ENCODE assay signal across 8 mouse cellular contexts in genomic region chr9:57158013-57158470, GRCm38 (mm10). TPM values are rescaled to one million over a fixed set of nuclear protein-coding genes. Genes with fewer than 3 reads are reported as not detected.
A peak's percentile ranks its signal among the peaks of the same experiment; 100 is the strongest.
DNase-seq lines count a peak whose midpoint lies in the region; ATAC-seq and TF ChIP-seq lines count a peak whose summit lies in the region.

Gene Commd4 (minus strand): TSS chr9:57158331.

- H3K4me2 ChIP-seq in embryonic facial prominence, embryonic 13.5 days, result peak within 1 kb of the TSS; percentile 95
- peak within 1 kb of the TSS; percentile 84 for H3K4me2 ChIP-seq in limb, embryonic 12.5 days
- H3K4me2 ChIP-seq in midbrain, embryonic 15.5 days, result peak within 1 kb of the TSS; percentile 83

- no peak within 1 kb of the TSS for H3K27ac ChIP-seq in embryonic facial prominence, embryonic 13.5 days
- no peak within 1 kb of the TSS for H3K27ac ChIP-seq in kidney, adult 2 months (ENCODE audit: insufficient read depth, low read depth, low read length)
- H3K27ac ChIP-seq in limb, embryonic 12.5 days, result no peak within 1 kb of the TSS
- H3K27ac ChIP-seq in midbrain, embryonic 15.5 days, result peak within 1 kb of the TSS; percentile 77
- peak within 1 kb of the TSS; percentile 28 for H3K27ac ChIP-seq in spleen, adult 2 months (ENCODE audit: insufficient read depth, low read length)

- under 1% methylated on average over 24 of the region's 24 CpGs for WGBS in embryonic facial prominence, embryonic 13.5 days
- under 1% methylated on average over 24 of the region's 24 CpGs for WGBS in kidney, adult 2 months
- WGBS in limb, embryonic 12.5 days, result 0% methylated on average over 24 of the region's 24 CpGs
- WGBS in midbrain, embryonic 15.5 days, result under 1% methylated on average over 24 of the region's 24 CpGs
- under 1% methylated on average over 24 of the region's 24 CpGs for WGBS in spleen, adult 2 months

- H3K27me3 ChIP-seq in embryonic facial prominence, embryonic 13.5 days, result no peaks in the 10 kb centered on the region; the same call in 1 of the 2 replicates
- no peaks in the 10 kb centered on the region for H3K27me3 ChIP-seq in kidney, adult 2 months (replicated peaks; ENCODE audit: control insufficient read depth, insufficient read depth, low read length)
- H3K27me3 ChIP-seq in limb, embryonic 12.5 days, result no peaks in the 10 kb centered on the region
- no peaks in the 10 kb centered on the region for H3K27me3 ChIP-seq in midbrain, embryonic 15.5 days (replicated peaks)
- no peaks in the 10 kb centered on the region for H3K27me3 ChIP-seq in spleen, adult 2 months (ENCODE audit: control insufficient read depth, insufficient read depth, low read length)

- no peak for TF ChIP-seq CTCF in kidney, adult 2 months (conservative IDR thresholded peaks at IDR 0.05; ENCODE audit: insufficient read depth, insufficient read length, low read depth, low read length)
- TF ChIP-seq CTCF in spleen, adult 2 months (IDR thresholded peaks at IDR 0.05; ENCODE audit: extremely low read depth, insufficient read depth, insufficient read length, insufficient replicate concordance), result no peak

- no peak for TF ChIP-seq POLR2A in kidney, adult 2 months (IDR thresholded peaks at IDR 0.05; ENCODE audit: low read depth, low read length)
- TF ChIP-seq POLR2A in spleen, adult 2 months (IDR thresholded peaks at IDR 0.05; ENCODE audit: low read depth, low read length), result no peak

- H3K36me3 ChIP-seq in embryonic facial prominence, embryonic 13.5 days, result peaks cover 17% of the 10 kb centered on the region
- H3K36me3 ChIP-seq in kidney, adult 2 months (ENCODE audit: control insufficient read depth, insufficient read depth, low read length), result no peaks in the 10 kb centered on the region
- peaks cover 21% of the 10 kb centered on the region; the same call in 1 of the 2 replicates for H3K36me3 ChIP-seq in limb, embryonic 12.5 days
- 0 out of 2 replicates have a peak, but pooled peaks cover 8% of the 10 kb centered on the region for H3K36me3 ChIP-seq in midbrain, embryonic 15.5 days (replicated peaks)
- peaks cover 8% of the 10 kb centered on the region for H3K36me3 ChIP-seq in spleen, adult 2 months (ENCODE audit: control insufficient read depth, insufficient read depth, low read length)

- peak within 1 kb of the TSS; percentile 81 for H3K9ac ChIP-seq in embryonic facial prominence, embryonic 13.5 days
- peak within 1 kb of the TSS; percentile 67 for H3K9ac ChIP-seq in limb, embryonic 12.5 days (replicated peaks)
- peak within 1 kb of the TSS; percentile 62 for H3K9ac ChIP-seq in midbrain, embryonic 15.5 days

- H3K9me3 ChIP-seq in embryonic facial prominence, embryonic 13.5 days, result no peaks in the 10 kb centered on the region
- no peaks in the 10 kb centered on the region for H3K9me3 ChIP-seq in limb, embryonic 12.5 days
- H3K9me3 ChIP-seq in midbrain, embryonic 15.5 days, result no peaks in the 10 kb centered on the region

- H3K4me3 ChIP-seq in embryonic facial prominence, embryonic 13.5 days, result peak within 1 kb of the TSS; percentile 86
- peak within 1 kb of the TSS; percentile 77 for H3K4me3 ChIP-seq in kidney, adult 2 months (ENCODE audit: insufficient read depth, low read depth, low read length)
- H3K4me3 ChIP-seq in limb, embryonic 12.5 days (replicated peaks), result peak within 1 kb of the TSS; percentile 66
- peak within 1 kb of the TSS; percentile 62 for H3K4me3 ChIP-seq in midbrain, embryonic 15.5 days
- peak within 1 kb of the TSS; percentile 89 for H3K4me3 ChIP-seq in spleen, adult 2 months (ENCODE audit: extremely low read depth, insufficient read depth, insufficient read length)

- peak; percentile 60; the same call in 1 of the 2 replicates for ATAC-seq in embryonic facial prominence, embryonic 13.5 days (ENCODE audit: insufficient number of reproducible peaks, insufficient read depth, low FRiP score, low TSS enrichment, low read depth)
- peak; percentile 80 for ATAC-seq in limb, embryonic 12.5 days (ENCODE audit: insufficient number of reproducible peaks, insufficient read depth, low FRiP score, low TSS enrichment, low read depth)
- peak; percentile 91 for ATAC-seq in midbrain, embryonic 15.5 days (replicated peaks)

- peak; percentile 72 for DNase-seq in 3134 (ENCODE audit: extremely low read depth, insufficient read length, low spot score)
- DNase-seq in adrenal gland, postnatal 36 days, result peak; percentile 90 to 92
- DNase-seq in heart, adult 18-20 months, result peak; percentile 94 to 96
- DNase-seq in kidney, adult 2 months, result peak; percentile 97
- DNase-seq in spleen, adult 2 months (ENCODE audit: low read depth in 1 of 2, low spot score in 2 of 2), result peak; percentile 78 to 84

- peaks cover 9% of the 10 kb centered on the region for H3K4me1 ChIP-seq in embryonic facial prominence, embryonic 13.5 days
- peaks cover 3% of the 10 kb centered on the region; the same call in 1 of the 2 replicates for H3K4me1 ChIP-seq in kidney, adult 2 months (ENCODE audit: control insufficient read depth, insufficient read depth, low read length)
- H3K4me1 ChIP-seq in limb, embryonic 12.5 days (replicated peaks), result peaks cover 11% of the 10 kb centered on the region
- peaks cover 24% of the 10 kb centered on the region for H3K4me1 ChIP-seq in midbrain, embryonic 15.5 days
- H3K4me1 ChIP-seq in spleen, adult 2 months (ENCODE audit: control insufficient read depth, insufficient read depth, insufficient read length), result peaks cover 7% of the 10 kb centered on the region; the same call in 1 of the 2 replicates

RNA-seq across cellular contexts. Expression of gene Commd4, which starts in this region (rescaled TPM):
- total RNA-seq in adrenal gland, postnatal 36 days (2021), result 10 to 100 TPM; 48.2 to 58.0 TPM
- 91.8 and 97.7 TPM in 2 replicates for polyA plus RNA-seq in embryonic facial prominence, embryonic 13.5 days (2015; fragmentation: Nextera tagmentation; extraction: Ambion mirVana)
- 10 to 100 TPM; 28.0 to 32.0 TPM for total RNA-seq in heart, adult 18-20 months (2021)
- polyA plus RNA-seq in kidney, adult 2 months (2012; rRNA removed), result 133 and 159 TPM in 2 replicates
- polyA plus RNA-seq in limb, embryonic 12.5 days (2016; fragmentation: Nextera tagmentation; extraction: Ambion mirVana), result 77.9 and 91.6 TPM in 2 replicates
- 196 and 201 TPM in 2 replicates for polyA plus RNA-seq in midbrain, embryonic 15.5 days (2015; fragmentation: Nextera tagmentation; extraction: Ambion mirVana)
- polyA plus RNA-seq in spleen, adult 2 months (2012; rRNA removed), result 142 and 207 TPM in 2 replicates

Comparison
In these comparisons a context has a peak if more than half of its experiments do, and no peak if none do; other contexts are left out.
1. H3K27ac ChIP-seq: peak in midbrain, embryonic 15.5 days (single experiment) and spleen, adult 2 months (single experiment); none in embryonic facial prominence, embryonic 13.5 days (single experiment), kidney, adult 2 months (single experiment) and limb, embryonic 12.5 days (single experiment).
2. Peak in every context shown above with its lines, with median percentiles within 50 percentile points of each other: DNase-seq, ATAC-seq, H3K4me2 ChIP-seq, H3K4me3 ChIP-seq and H3K9ac ChIP-seq.